Mouse (Mus musculus): ENCODE measurements at regions not wholly inside any gene's neighbourhood (a gene's known extent, or its start where the extent isn't known, plus 50 kb on each side); places are given as distances from the start of the nearest gene placed in this dataset.

DNA sequence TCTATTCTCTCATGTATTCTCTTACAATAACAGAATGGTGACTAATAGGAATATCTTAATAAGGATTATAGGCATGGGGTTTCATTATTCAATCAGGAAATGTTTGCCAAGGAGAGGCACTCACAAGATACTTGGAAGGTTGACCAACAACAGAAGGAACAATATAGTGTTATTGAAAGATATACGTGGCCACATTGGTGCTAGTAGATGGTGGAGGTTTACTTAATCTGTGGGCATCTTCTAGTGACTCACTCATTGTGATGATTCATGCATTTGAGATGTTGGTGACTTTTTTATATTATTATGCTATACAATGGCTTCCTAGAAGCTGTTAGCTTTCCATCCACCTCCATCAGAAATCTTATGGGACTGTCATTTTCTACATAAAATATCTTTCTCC is 246.1 kb downstream of the 4930474N05Rik start:
- Histone ChIP-seq H3K27me3 (ENCODE audit: control insufficient read depth, insufficient read depth, low read length, poor library complexity, severe bottlenecking) (no peaks in the 10 kb centered on the region), H3K36me3 (ENCODE audit: control insufficient read depth, insufficient read depth, low read length, poor library complexity, severe bottlenecking) (no peaks in the 10 kb centered on the region)
- no peak for DNase-seq (ENCODE audit: low read depth, low spot score)
